Mouse (Mus musculus) right cerebral cortex, postnatal 25 days (tissue): ENCODE results near the gene Iqcf3.
A peak's percentile ranks its signal among the peaks of the same experiment; 100 is the strongest.

Experiments used
- DNase-seq: peaks from one replicate; pipeline ENCODE4 v3.0.0; 2022

The Iqcf3 gene

DNA sequence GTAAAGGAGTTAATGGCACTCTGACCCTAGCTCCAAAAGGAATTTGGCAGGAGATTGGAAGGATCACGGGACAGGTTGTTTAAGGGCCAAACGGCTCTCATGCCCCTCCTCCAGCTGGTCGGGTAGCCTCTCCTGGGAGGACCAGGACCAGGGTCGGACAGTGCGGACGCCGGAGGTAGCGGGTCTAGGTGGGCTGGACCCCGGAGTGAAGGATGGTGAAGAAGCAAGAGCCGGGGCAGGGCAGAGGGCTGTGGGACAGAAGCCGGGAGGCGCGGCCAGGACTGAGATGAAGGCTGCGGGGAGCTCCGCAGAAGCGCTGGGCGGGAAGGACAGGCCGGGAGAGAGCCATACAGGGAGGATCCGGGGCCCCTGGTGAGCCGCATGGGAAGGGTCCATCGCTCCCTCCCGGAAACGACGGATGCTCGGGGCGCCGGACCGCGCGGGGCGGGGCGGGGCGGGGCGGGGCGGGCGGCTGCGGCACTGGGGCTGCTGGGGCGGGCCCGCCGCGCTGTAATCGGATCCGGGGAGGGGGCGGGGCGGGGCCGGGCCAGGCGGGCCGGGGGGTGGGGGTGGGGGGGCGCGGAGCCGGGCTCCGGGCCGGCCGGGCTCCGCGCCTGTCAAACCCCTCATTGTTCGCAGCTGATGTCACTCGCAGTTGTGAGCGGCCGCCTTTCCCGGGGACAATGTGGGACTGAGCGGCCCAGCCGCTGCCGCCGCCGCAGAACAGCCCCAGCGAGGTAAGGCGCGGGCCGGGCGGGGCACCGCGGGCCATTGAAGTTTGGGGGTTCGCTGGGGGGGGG lies 108.0 kb downstream of the Iqcf3 start, which contains the start of gene Pcbp4:
TSS of gene Pcbp4 (plus strand) at position 21 of the 800 bp plus-strand sequence.
- DNase-seq, result peak; percentile 60
